21 mouse cellular contexts compared by ENCODE assay signal in genomic region chr19:34556621-34557020, GRCm38 (mm10). TPM values are rescaled to one million over a fixed set of nuclear protein-coding genes. Genes with fewer than 3 reads are reported as not detected.
DNase-seq lines count a peak whose midpoint lies in the region; ATAC-seq lines count a peak whose summit lies in the region.
"Had no signal": no experiment of that assay in that cellular context is flagged by ENCODE, and none has a peak within 500 bp of the region (broad histone marks: within the 10 kb centered on the region; RNA-seq: fewer than 3 reads in every experiment).

No protein-coding gene starts in this region.

- no peaks in the 10 kb centered on the region for H3K36me3 ChIP-seq in heart, embryonic 10.5 days
- H3K36me3 ChIP-seq: hindbrain, embryonic 13.5 days; liver, embryonic 13.5 days; midbrain, embryonic 13.5 days had no signal

- H3K4me3 ChIP-seq in heart, embryonic 10.5 days = no peak overlapping the region
- H3K4me3 ChIP-seq: forebrain, embryonic 13.5 days; hindbrain, embryonic 13.5 days; layer of hippocampus, adult 2 months; left cerebral cortex, adult 2 months; liver, embryonic 13.5 days; midbrain, embryonic 13.5 days had no signal

- no peaks in the 10 kb centered on the region for H3K27me3 ChIP-seq in heart, embryonic 10.5 days (ENCODE audit: insufficient read depth, poor library complexity, severe bottlenecking)
- H3K27me3 ChIP-seq: forebrain, embryonic 13.5 days; hindbrain, embryonic 13.5 days; liver, embryonic 13.5 days; midbrain, embryonic 13.5 days had no signal

- DNase-seq in lung, adult 18-20 months = peak; percentile 32 to 36
- DNase-seq in lung, postnatal 4 days = no peak
- DNase-seq in gastrocnemius, adult 8-10 months (ENCODE audit: low spot score in 2 of 2) = peak; percentile 12 to 22
- DNase-seq in heart, embryonic 10.5 days (ENCODE audit: low spot score) = no peak
- DNase-seq in lung, postnatal 25 days (ENCODE audit: low spot score) = peak; percentile 61
- no peak for DNase-seq in left cerebral cortex, adult 11 months (ENCODE audit: low spot score)
- DNase-seq: adrenal gland, postnatal 10 days; cerebellum, adult 8-10 months; liver, embryonic 13.5 days; thymus, postnatal 4 days had no signal

- H3K4me1 ChIP-seq in heart, embryonic 10.5 days = peaks cover 24% of the 10 kb centered on the region
- H3K4me1 ChIP-seq: midbrain, embryonic 13.5 days had no signal

- H3K27ac ChIP-seq in heart, embryonic 10.5 days = 0 out of 2 replicates have a peak overlapping the region, but pooled peaks have one; percentile 29
- H3K27ac ChIP-seq: forebrain, embryonic 13.5 days; hindbrain, embryonic 13.5 days; layer of hippocampus, adult 2 months; left cerebral cortex, adult 2 months; liver, embryonic 13.5 days; midbrain, embryonic 13.5 days; stomach, postnatal 0 days had no signal

- WGBS in heart, embryonic 10.5 days = 66% methylated on average over 3 of the region's 3 CpGs

- H3K9me3 ChIP-seq in heart, embryonic 10.5 days = no peaks in the 10 kb centered on the region
- H3K9me3 ChIP-seq: forebrain, embryonic 13.5 days; hindbrain, embryonic 13.5 days; liver, embryonic 13.5 days; midbrain, embryonic 13.5 days had no signal

- ATAC-seq in monocyte, adult 5-6 weeks (replicated peaks; ENCODE audit: insufficient number of reproducible peaks, low FRiP score, low TSS enrichment, poor library complexity, severe bottlenecking) = no peak
- ATAC-seq: CD4-positive, CD25-positive, alpha-beta regulatory T cell, adult 4 months; forebrain, embryonic 13.5 days; intestine, embryonic 16.5 days; midbrain, embryonic 13.5 days had no signal

RNA-seq across cellular contexts. Expression of gene Ifit2, which starts 6.1 kb away (rescaled TPM):
- 1 to 10 TPM in 1 of 4 experiments, under 1 TPM in 3; 0.46 to 1.3 (median 0.79) TPM for total RNA-seq in gastrocnemius, adult 8-10 months (2022)
- 4.7 and 5.3 TPM in 2 replicates for polyA plus RNA-seq in heart, embryonic 10.5 days (2016; fragmentation: Nextera tagmentation; extraction: Ambion mirVana)
- total RNA-seq in monocyte, adult 5-6 weeks (2017) = 13.1 to 32.7 TPM (median 16.9 TPM) in 3 replicates

RNA-seq across cellular contexts. Expression of gene Ifit3, which starts 26.7 kb away (rescaled TPM):
- 1 to 10 TPM in 1 of 4 experiments, under 1 TPM in 2, not detected in 1; 0.48 to 1.7 (median 0.79) TPM for total RNA-seq in gastrocnemius, adult 8-10 months (2022)
- 0.16 and 0.21 TPM in 2 replicates for polyA plus RNA-seq in heart, embryonic 10.5 days (2016; fragmentation: Nextera tagmentation; extraction: Ambion mirVana)
- total RNA-seq in monocyte, adult 5-6 weeks (2017) = 11.5 to 16.9 TPM (median 15.2 TPM) in 3 replicates
- total RNA-seq: MEL had no signal

RNA-seq across cellular contexts. Expression of gene Lipa, which starts 29.3 kb away (rescaled TPM):
- total RNA-seq in gastrocnemius, adult 8-10 months (2022) = 1 to 10 TPM; 3.6 to 5.5 (median 4.9) TPM
- 32.3 and 39.3 TPM in 2 replicates for polyA plus RNA-seq in heart, embryonic 10.5 days (2016; fragmentation: Nextera tagmentation; extraction: Ambion mirVana)
- 71.6 to 118 TPM (median 98.2 TPM) in 3 replicates for total RNA-seq in monocyte, adult 5-6 weeks (2017)

RNA-seq across cellular contexts. Expression of gene Ifit1bl1, which starts 45.1 kb away (rescaled TPM):
- total RNA-seq in gastrocnemius, adult 8-10 months (2022) = not detected
- polyA plus RNA-seq in heart, embryonic 10.5 days (2016; fragmentation: Nextera tagmentation; extraction: Ambion mirVana) = 0.94 and 1.1 TPM in 2 replicates
- total RNA-seq in monocyte, adult 5-6 weeks (2017) = 1.6 to 6.7 TPM (median 6.6 TPM) in 3 replicates
- total RNA-seq: MEL had no signal

RNA-seq across cellular contexts. Expression of gene Ifit3b, which starts 51.1 kb away (rescaled TPM):
- 1 to 10 TPM in 3 of 4 experiments, under 1 TPM in 1; 0.64 to 2.1 (median 1.2) TPM for total RNA-seq in gastrocnemius, adult 8-10 months (2022)
- polyA plus RNA-seq in heart, embryonic 10.5 days (2016; fragmentation: Nextera tagmentation; extraction: Ambion mirVana) = 0.07 TPM in 1 of 2 replicates, not detected in the other
- 1.1 to 2.7 TPM (median 1.6 TPM) in 3 replicates for total RNA-seq in monocyte, adult 5-6 weeks (2017)
- total RNA-seq: MEL had no signal
- polyA plus RNA-seq: embryonic facial prominence, embryonic 14.5 days; forebrain, embryonic 13.5 days had no signal

Comparison
In these comparisons a context has a peak if more than half of its experiments do, and no peak if none do; other contexts are left out.
1. DNase-seq: peak in lung, adult 18-20 months (2 of 2), gastrocnemius, adult 8-10 months (2 of 2) and lung, postnatal 25 days (single experiment); none in lung, postnatal 4 days (0 of 2), heart, embryonic 10.5 days (single experiment) and left cerebral cortex, adult 11 months (single experiment).
2. RNA of gene Lipa, which starts 29.3 kb away (total RNA-seq): 71.6 to 118 TPM in monocyte, adult 5-6 weeks; 3.6 to 5.5 TPM in gastrocnemius, adult 8-10 months; every median in the first group is over 10 times any median in the second.